Mouse (Mus musculus) lung, postnatal 36 days (tissue): ENCODE results near the gene Cdkl5.
"Not testable (repeated sequence)": the region's sequence is repeated elsewhere in the genome, so short reads cannot be mapped to it uniquely, and the experiment has no call there.

Source experiments
- DNase-seq: peaks from one replicate; pipeline ENCODE4 v3.0.0; 2022; ENCODE audit warnings: mixed read lengths

The Cdkl5 gene

DNA sequence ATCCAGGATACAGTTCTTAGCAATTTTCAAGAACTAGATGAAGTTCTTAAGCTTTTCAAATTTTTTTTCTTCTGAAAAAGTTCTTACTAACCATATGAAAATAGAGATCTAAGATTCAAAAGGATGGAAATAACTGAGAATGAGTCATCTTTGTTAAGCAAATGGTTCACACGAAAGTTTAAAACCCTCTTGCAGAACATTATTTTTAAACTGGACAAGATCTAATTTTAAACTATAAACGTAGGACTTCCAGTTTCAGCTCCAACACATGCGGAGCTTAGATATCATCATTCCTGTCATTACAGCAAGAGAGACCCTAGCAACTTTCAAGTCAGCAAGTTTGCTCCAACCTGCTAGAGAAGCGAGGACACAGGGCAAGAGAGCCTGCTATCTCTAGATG, 88.0 kb downstream of the Cdkl5 start:
- DNase-seq = no peak

DNA sequence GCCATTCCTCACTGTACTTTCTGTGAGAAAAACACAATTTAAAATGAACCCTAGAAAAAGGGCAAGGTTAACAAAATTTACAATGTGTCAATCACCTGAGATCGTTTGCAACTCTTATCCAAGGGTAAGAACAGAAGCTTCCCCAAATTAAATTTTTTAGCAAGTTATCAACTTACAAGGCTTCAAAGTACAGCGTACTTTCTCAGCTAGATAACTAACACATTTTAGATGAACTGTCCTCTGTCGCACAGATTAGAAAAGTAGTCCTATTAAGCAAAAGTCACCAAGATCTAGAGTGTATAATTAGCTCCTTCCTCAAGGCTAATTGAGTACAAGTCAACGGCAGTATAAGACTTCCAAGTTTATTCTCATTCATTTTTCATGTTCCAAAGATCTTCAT, 88.6 kb downstream of the Cdkl5 start:
- DNase-seq = no peak

DNA sequence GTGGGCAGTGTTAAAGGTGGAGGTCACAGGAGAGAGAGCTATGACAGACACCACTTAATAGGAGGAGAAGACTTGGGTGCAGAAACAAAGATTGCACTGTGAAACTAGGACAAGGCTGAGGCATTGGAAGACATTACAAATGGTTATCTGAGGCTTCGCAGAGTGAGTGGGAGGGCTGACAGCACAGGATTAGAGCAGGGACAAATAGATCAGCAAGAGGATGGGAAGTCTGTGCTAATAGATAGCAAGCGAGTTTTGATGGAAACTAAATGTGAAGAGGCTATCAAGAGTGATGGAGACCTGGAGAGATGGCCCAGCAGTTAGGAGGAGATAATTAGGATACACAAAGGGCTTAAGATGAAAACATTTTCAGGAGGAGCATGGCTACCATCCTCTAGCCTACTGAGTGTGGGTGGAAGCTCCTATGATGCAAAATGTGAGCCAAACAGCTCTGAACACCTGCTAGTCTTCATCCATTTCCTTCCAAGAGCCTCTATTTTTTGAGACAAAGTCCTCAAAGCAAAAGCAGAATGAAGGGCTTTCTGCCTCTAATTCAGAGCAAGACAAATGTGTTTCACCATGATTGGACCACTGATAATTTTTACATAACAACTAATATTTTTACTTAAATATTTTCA, 89.3 kb downstream of the Cdkl5 start:
- DNase-seq = no peak

DNA sequence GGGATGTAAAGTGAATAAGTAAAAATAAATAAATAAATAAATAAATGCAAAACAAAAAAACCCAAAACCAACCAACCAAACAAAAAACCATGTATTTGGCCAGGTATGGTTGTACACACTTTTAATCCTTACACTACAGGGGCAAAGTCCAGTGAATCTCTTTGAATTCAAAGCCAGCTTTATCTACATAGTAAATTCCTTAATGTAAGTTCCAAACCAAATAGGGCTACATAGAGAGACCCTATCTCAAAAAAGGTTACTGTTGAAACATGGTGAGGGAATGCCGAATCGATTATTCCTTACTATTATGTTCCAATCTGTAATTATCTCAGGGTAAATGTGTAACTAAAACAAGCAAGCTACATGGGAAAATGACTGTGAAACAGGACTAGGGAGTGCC, 93.4 kb downstream of the Cdkl5 start:
- DNase-seq = no peak

DNA sequence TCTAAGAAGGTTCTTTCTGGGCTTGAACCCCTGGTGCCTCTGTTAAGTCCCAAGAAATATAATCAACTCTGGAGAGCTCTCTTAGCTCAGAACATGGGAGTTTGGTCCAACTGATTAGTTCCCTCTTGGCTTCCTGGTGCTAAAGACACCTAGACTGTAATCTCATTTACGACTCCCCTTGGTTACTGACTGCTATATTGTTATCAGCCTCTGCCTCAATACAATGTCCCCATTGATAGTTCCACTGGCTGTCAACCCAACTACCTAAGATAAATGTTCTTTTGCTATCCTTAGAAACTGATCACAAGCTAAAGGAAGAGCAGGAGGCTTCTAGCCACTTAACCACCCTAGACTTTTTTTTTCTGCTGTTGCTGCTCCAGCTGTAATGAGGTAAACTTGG, 102.4 kb downstream of the Cdkl5 start:
- DNase-seq = no peak

DNA sequence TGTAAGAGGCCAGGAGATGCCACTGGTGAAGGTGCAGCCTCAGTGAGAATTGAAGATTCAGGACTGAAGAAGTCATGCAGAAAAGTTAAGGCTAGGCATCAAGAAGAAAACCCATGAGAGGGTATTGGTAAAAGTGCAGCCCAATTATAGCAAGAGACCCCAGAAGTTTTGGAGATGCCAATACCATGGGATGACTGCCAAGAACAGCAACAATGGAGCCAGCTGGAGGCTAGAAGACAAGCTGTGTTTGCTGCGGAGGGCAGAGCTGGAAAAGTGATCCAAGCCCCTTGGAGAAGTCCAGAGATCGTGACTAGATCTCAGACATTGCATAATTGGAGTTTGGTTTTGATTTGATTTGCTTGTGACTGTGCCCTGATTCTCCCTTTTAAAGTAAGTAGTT, 108.2 kb downstream of the Cdkl5 start:
- DNase-seq = no peak

DNA sequence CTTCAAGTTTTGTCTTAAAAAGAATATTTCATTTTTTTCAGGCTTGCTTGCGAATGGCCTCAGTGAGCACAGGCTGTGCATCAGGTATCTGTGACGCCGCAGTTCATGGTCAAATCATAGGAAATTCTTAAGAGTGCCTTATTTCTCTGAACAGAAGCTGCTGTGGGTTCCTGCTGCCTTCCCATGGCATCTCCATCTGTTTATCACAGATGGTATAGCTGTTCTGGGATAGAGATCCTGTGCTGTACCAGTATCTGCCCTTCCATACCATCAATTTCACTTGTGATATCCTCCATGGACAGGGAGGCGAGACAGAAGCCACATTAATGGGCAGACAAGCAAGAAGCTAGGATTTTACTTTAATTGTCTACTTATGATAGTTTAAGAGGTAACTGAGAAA, 127.9 kb downstream of the Cdkl5 start:
- no peak for DNase-seq

DNA sequence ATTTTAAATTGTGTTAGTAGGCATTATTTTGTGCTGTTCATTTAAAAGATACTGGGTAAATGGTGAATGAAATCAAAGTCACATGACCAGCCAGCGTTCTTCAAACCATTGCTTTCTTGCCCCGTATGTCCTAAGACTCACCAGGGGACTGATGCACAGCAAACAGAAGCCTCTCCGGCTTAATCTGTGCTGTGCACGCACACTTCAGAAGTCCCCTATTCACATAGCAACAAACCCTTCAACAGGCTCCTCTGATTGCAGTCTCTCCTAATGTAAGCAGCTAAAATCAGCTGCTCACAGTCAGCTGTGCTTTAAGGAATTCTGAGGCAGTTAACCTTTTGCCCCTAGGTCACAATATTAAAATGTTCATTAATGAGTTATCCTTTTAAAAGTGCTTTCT, 129.5 kb downstream of the Cdkl5 start:
- no peak for DNase-seq

DNA sequence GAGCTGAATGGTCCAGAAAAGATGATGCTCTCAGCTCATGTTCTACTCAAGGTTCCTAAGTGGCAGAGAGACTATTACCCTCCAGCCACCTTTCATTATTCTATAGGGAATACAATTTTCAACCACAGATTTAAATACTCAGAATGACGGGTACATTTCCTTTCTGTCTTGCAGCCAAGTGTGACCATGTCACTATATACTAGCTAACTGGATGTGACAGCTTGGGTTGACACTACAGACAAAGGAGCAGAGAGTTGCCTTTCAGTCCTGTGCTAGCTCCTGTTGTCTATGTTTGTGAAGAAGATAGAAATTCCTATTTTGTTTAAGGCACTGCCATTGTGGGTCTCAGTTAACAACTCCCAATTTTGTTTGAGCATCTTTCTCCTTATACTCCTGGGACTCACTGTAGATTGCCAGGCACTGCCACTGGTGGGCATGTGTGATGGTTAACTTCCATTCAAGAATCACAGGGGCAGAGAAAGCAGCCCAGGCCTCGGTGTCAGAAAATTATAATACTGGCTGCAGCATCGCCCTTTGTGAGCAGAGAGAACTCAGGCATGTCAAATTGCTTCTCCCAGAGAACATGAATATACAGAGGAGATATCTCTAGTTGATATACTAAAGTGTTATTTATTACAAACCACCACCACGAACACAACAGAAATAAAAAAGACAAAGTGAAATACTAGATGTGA, 130.7 kb downstream of the Cdkl5 start:
- DNase-seq = no peak

DNA sequence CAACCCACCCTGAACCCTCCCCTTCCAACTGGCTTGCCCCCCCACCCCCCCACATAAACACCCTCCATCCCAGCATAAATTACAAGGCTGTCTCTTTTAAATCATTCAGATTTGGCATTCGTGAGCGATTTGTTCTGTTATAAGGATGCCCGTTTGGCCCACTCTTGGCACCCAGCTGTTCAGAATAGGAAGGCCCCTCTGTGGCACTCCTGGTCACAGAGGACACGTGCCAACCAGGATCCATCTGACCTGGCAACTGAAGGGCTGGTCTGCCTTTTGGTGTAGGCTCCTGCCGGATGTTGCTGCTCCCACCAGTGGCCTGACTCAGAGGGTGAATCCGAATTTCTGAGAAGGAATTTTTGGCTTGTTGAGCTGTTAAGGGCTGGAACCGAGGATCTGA, 186.3 kb downstream of the Cdkl5 start:
- DNase-seq = no peak

DNA sequence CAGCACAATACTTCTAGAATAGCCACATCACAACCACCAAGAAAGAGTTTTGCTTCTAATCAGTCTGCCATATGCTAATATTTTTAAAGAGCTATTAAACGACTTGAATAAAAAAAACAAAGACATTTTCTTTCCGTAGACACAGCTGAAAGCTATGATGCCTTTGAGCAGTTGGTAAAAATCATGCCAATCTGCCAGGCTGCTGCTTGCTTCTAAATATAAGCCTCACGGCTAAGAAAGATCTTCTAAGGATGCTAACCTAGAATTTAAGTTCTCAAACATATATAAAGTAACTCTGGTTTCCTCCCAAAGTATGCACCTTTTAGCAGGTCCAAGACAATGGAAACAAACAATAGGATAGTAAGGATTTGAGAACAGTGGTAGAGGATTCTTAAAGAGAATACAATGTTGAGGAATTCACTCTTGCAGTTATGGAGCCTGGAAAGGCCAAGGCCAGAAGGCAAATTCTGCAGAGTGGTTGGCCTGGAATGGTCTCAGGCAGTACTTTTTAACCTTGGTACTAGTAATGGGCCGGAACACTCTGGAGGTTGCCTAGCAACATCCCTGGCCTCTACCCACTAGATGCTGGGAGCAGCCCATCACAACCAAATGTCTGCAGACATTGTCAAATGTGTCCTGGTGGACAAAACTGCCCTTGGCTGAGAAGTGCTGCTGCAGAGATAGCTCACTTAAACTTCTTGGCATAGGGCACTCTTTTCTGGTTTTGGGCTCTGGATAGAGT, 189.9 kb downstream of the Cdkl5 start:
- DNase-seq = no peak

DNA sequence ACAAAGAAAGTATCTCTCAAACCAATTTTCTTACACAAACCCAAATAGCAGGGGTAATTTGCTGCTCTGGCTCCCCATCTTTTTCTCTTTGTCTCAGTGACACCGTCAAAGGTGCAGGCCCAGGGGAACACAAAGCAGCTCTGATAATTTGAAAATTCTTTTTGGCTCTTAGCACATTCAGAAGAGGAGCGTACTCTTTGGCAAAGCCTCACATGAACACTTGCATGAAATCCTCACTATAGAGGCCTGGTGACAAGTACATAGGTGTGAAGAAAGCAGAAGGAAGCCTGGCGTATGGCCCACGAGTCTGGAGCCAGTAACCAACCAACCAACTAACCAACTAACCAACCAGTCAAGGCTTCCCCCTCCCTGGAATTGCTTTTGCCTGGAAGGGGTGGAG, 199.6 kb downstream of the Cdkl5 start:
- no peak for DNase-seq

DNA sequence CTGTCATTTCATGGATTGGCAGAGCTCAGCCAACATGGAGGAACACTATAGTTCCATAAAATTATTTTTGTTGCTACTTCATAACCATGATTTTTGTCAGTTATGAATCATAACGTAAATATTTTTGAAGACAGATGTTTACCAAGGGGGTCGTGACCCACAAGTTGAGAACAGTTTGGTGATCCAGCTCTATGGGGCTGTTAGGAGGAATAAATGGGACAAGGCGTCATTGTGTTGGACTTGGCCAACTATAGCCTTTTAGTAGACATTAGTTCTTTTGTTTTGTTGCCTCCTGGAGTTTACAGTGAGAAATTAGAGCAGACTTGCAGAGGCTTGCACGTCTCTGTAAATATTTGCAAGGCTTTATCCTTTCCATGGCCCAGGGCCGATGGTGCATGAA, 212.2 kb downstream of the Cdkl5 start:
- no peak for DNase-seq

DNA sequence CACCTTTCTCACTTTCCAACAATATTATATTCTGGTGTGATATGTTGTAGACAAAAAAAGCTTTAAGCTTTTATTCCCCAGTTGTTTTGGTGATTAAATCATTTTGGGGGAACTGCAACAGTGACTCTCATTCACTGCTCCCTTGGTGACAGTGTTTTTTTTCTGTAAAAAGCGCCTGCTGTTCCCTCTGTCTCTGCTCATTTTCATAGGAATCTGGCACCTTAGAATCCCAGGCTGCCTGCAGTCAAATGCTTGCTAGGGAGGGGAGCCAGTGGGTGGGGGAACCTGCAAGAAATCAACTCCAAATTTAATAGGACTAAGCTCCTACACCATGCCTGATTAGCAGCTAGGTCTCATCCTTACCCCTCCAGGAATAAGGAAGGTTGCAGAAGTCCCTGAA, 221.5 kb downstream of the Cdkl5 start:
- DNase-seq = no peak

DNA sequence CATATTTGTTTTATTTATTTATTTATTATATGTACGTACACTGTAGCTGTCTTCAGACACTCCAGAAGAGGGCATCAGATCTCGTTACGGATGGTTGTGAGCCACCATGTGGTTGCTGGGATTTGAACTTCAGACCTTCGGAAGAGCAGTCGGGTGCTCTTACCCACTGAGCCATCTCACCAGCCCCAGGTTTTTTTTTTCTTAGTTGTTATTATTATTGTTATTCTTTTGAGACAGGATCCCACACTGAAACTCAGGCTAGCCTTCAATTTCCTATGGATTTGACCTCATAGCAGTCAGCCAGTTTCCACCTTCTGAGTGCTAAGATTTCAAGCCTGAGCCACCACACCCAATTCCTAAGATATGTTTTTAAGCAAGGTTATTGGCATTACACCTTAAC, 224.9 kb downstream of the Cdkl5 start:
- DNase-seq = not testable (repeated sequence)

DNA sequence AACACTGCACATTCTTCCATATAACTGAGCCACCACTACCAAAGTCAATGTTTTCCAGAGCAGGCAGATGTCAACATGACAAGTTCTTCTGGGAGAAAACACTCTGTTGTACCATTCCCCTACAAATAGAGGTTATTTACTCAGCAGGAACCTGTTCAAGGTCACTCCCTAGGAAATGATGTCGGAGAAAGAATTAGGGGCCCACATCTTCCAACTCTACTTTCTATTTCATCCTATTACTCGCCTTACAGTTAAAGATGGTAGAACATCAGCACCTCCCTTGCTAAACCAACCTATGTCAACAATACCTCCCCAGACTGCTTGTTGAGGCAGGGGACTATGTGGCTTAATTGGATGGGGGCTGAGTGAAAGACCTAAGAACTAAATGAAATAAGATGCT, 226.8 kb downstream of the Cdkl5 start, which contains the start of gene Rs1:
Gene Rs1 (plus strand): TSS at position 301 of the 400 bp plus-strand sequence.
- DNase-seq = no peak

DNA sequence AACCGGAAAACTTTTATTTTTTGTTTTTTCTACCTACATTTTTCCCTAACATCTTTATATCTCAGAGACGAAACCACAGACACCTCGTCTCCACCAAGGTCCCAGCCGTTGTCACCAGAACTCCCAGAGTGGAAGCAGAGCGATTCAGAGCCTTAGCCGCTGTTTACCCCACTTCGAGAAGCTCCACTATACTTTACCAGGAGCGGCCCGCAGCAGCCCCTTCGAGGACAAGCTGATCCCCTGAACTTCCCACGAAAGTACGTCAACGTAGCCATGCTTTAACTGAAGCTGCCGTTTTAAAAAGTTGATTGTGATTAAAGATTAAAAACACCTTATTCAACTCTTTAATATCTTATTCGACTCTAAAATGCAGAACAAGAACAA, 228.3 kb downstream of the Cdkl5 start:
- no peak for DNase-seq

DNA sequence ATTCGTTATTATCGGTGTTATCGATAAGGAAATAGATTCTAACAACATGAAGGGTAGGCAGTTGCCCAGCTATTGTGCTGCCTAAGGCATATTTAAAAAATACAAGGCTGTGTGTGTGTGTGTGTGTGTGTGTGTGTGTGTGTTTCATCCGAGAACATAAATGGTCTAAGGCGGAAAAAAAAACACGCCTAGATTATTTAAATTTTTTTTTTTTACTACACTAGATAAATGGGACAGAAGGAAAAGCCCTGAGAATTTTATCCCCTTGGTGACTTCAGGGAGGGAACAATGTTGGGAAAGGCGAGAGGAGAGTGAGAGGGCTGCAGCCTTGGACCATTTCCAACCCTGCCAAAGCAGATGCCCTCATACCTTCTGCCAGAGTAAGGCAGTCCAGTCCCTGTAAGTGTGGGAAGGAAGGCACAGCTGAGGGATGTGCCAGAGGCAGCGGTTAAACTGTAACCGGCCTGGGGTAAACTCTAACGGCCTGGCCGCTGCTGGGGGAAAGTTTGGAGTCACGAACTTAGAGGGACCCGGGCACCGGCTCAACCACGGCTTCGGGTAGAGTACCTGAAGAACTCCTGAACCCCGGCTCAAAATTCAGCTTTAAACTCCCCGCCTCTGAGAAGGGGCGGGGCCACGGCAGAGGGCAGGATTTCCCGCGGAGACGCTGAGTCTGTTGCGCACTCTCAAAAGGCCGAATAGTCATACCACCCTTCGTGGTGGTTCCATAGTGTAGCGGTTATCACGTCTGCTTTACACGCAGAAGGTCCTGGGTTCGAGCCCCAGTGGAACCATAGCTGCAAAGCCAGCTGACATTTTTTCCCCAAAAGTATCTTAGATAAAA, 228.9 kb downstream of the Cdkl5 start:
- DNase-seq = peak; percentile 95

DNA sequence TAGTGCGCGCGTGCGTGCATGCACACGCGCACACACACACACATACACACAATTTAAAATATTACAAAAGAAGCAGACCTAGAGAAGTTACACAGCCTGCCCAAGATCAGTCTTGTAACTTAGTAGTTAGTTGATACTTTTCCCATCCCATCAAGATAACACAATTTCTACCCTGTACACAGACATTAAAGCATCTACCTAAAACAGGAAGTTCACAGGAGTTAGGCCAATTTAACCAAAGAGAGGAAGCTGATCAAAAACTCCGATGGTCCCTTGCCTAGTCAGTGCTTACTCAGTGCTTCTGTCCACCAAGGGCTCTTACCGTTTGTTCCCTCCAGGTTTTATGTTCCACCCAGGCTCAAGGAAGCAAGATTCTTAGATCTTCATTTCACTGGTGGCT, 243.7 kb downstream of the Cdkl5 start:
- no peak for DNase-seq

DNA sequence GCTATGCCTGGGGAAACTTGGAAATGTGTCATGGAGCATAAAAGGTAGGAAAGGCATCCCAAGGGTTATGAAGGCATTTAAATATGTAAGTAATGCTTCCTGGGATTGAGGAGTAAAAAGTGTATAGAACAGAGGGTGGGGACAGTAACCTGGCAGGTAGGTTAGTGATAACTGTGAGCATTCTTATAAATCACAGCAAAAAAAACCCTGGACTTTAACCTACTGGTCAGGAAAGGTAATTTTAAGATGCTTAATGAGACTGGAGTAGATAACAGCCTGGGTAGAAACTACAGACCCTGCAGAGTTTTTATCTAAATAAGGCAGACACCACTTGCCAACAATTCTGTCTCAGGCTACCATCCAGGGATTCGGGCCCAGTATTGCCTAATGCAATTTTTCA, 245.9 kb downstream of the Cdkl5 start:
- DNase-seq = no peak

DNA sequence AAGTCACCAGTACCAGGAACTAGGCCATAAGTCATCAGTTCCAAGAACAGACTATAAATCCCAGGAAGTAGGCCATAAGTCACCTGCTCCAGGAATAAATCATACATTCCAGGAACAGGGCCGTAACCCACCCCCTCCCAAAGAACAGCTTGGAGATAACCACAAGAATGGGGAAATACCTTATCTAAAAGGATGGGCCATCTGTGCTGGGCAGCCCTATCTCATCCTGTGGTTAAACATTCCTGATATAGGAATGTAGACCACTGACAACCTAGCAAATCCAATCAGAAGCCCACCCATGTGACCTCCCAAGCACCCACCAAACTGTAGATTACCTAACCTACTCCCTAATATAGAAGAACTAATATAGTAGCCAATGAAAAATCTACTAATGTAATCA, 249.1 kb downstream of the Cdkl5 start:
- DNase-seq = no peak

DNA sequence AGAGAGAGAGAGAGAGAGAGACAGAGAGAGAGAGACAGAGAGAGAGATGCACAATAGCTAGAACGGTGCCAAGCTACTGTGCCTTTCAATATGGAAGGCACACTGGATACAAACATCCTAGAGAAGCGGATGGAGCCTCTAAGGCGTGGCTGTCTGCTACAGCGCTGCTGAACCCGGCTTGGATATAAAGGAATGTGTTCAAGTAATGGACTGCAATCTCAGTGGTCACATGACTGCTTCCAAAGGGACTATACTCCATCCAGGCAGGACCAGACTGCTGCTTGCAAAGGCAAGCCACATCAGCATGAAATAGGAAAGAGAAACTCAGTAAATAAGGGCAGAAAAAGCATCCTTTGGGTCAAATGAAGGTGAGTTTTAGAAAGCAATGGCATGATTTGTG, 258.9 kb downstream of the Cdkl5 start, which contains the start of gene Ppef1:
Gene Ppef1 (minus strand): TSS at position 116 of the 400 bp plus-strand sequence.
- DNase-seq = no peak
